Mouse (Mus musculus) liver, adult 2 months (tissue): ENCODE results near the gene Klc2.

ENCODE experiments used
- CTCF ChIP-seq: fragments of 200-500 bp; IDR thresholded peaks from 2 replicates; pipeline ENCODE4 v1.5.1; 2011; ENCODE audit warnings: low read depth, low read length, control low read depth
- POLR2A ChIP-seq: fragments of 200-500 bp; IDR thresholded peaks from 2 replicates; pipeline ENCODE4 v1.6.1; 2011; ENCODE audit warnings: low read length, control low read depth; ENCODE audit not compliant: insufficient read depth; ENCODE audit errors: extremely low read depth

DNA sequence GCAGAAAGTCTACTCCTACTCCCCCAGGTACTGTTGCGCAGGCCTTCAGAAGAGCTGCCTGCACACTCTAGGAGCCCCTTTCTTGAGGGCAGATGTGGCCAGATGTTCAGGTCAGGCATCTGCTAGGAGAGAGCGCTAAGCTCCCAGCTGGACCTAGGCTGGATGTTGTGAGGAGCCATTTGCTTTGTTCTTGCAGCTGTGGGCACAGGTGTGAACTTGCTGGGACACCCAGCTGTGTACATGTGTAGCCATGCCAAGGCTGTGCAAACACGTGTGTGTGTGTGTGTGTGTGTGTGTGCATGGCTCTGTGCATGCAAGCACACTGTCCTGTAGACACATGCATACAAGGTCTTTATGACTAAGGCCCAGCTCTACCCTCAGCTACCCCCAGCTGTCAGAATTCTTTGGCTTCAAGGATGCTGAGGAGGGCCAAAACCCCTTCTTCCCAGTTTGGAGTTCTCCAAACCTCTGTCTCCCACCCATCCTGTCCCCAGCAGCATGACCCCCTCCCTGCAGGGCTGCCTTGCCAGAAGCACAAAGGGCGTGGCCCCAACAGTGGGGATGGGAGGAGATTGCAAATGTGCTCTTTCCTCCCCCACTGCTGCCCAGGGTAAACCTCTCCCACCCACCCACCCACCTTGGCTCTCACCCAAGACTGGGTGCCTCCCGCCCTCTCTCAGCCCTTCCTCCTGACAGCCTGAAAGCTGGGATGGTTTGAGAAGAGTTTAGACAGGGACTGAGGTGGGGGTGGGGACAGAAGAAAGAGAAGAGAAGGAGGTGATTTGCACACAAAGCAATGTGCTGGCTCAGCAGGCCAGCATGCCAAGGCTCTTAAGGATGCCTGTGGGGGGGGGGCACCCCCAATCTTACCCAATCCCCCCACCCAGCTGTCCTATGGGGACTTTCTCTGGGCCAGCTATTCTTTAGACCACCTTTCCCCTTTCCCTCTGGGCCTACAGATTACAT, 57.7 kb downstream of the Klc2 start:
- TF ChIP-seq CTCF, result no peak
- no peak for TF ChIP-seq POLR2A
